Mouse (Mus musculus): ENCODE measurements around the gene Rfpl4.

DNA sequence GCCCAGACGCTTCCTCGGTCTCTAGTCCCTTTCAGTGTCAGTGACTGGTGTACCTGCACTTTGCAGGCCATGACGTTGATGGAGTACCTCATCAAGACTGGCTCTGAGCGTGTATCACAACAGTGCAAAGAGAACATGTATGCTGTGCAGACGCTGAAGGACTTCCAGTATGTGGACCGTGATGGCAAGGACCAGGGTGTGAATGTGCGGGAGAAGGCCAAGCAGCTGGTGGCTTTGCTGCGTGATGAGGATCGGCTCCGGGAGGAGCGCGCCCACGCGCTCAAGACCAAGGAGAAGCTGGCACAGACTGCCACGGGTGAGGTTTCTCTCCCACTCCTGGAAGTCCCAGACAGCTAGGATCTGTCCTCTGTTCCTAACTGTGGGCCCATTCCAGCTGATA is 26.9 kb downstream of the Rfpl4 start:
- TF ChIP-seq CTCF (IDR thresholded peaks at IDR 0.05; ENCODE audit: low read depth, low read length) (no peak), POLR2A (IDR thresholded peaks at IDR 0.05; ENCODE audit: insufficient read depth, low read length) (no peak), EP300 (IDR thresholded peaks at IDR 0.05; ENCODE audit: insufficient read depth, low read depth, low read length) (no peak)

All from ES-Bruce4 (cell line).